Mouse (Mus musculus): ENCODE data around the gene Olfr644.

DNA sequence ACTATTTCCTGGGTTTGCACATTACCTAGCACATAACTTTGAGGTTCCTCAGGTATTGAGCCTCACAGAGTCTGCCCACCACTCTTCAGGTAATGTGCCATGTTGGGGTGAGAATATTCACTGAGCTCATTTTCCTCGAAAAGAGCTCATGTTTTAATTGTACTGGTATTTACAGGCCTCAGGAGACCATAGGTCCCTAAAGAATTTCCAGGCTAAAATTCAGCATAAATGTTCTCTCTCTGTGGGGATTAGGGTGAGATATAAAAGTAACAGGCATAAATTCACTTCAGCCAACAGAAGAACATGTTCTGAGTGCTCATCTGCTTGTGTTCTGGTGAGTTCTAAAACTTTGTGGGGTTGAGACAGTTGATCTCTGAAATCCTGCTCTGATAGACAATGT lies 36.5 kb downstream of the Olfr644 start, which contains the start of gene Olfr641:
- TF ChIP-seq CTCF (IDR thresholded peaks at IDR 0.05; ENCODE audit: control insufficient read depth, insufficient read depth, insufficient read length) (no peak), MAX (IDR thresholded peaks at IDR 0.05) (no peak), USF1 (IDR thresholded peaks at IDR 0.05; ENCODE audit: low read depth) (no peak)

Data from C2C12 (cell line).